Mouse (Mus musculus) CH12.LX (cell line): ENCODE results near the gene Fnbp1. TPM values are rescaled to one million over a fixed set of nuclear protein-coding genes. Genes with fewer than 3 reads are reported as not detected.

Experiments used
- DNase-seq: peaks from one replicate; pipeline ENCODE4 v3.0.0-alpha.2; 2013; ENCODE audit errors: extremely low read depth
- H3K27ac ChIP-seq: 2 replicates; pipeline ENCODE4 v1.5.1; 2012; ENCODE audit warnings: low read depth, mild to moderate bottlenecking, control low read depth, moderate library complexity; ENCODE audit not compliant: insufficient read depth
- H3K27me3 ChIP-seq: replicated peaks from 2 replicates; pipeline ENCODE3; 2012; ENCODE audit warnings: inconsistent platforms
- H3K36me3 ChIP-seq, 2 experiments: replicated peaks in 1 of 2; 2 replicates each; pipeline versions ENCODE3 to v1.6.1; 2012; ENCODE audit warnings: inconsistent platforms in 1 of 2, low read length in 1 of 2, mild to moderate bottlenecking in 1 of 2, mixed read lengths in 1 of 2, moderate library complexity in 1 of 2; ENCODE audit not compliant: control insufficient read depth in 1 of 2, insufficient read depth in 1 of 2
- H3K4me1 ChIP-seq, 2 experiments: 2 replicates each; pipeline ENCODE4 v1.6.1; 2012; ENCODE audit warnings: inconsistent platforms in 1 of 2, moderate library complexity in 1 of 2; ENCODE audit not compliant: insufficient read depth in 2 of 2, control insufficient read depth in 1 of 2
- H3K4me2 ChIP-seq: 2 replicates; pipeline ENCODE4 v1.6.1; 2012; ENCODE audit warnings: low read depth, mild to moderate bottlenecking, control low read depth; ENCODE audit not compliant: poor library complexity, insufficient read depth, severe bottlenecking
- H3K4me3 ChIP-seq, 3 experiments: fragments of 150-350 bp in 1 of 3; sonication (generic) in 1 of 3; replicated peaks in 1 of 3; 2 replicates each; pipeline versions ENCODE3 to v1.5.1; 2011 to 2012; ENCODE audit warnings: low read depth in 2 of 3, low read length in 2 of 3, mild to moderate bottlenecking in 2 of 3, moderate library complexity in 2 of 3, control low read depth in 1 of 3, improper control_type of control experiment in 1 of 3, inconsistent platforms in 1 of 3, mixed read lengths in 1 of 3; ENCODE audit not compliant: poor library complexity in 1 of 3
- H3K79me2 ChIP-seq: replicated peaks from 2 replicates; pipeline ENCODE4 v1.6.1; 2012; ENCODE audit warnings: mild to moderate bottlenecking, moderate library complexity; ENCODE audit not compliant: control insufficient read depth, poor library complexity, insufficient read depth, severe bottlenecking; ENCODE audit errors: extremely low read depth
- H3K9ac ChIP-seq: 2 replicates; pipeline ENCODE4 v1.6.1; 2012; ENCODE audit warnings: low read depth, mild to moderate bottlenecking, control low read depth, moderate library complexity; ENCODE audit not compliant: insufficient read depth
- H3K9me3 ChIP-seq: replicated peaks from 2 replicates; pipeline ENCODE3; 2012; ENCODE audit warnings: low read length, inconsistent platforms, mixed read lengths
- BHLHE40 ChIP-seq: IDR thresholded peaks from 2 replicates; pipeline ENCODE4 v1.6.1; 2011; ENCODE audit warnings: mild to moderate bottlenecking, low read depth, low read length, improper control_type of control experiment
- CHD2 ChIP-seq: IDR thresholded peaks from 2 replicates; pipeline ENCODE4 v1.6.1; 2011; ENCODE audit warnings: low read length, improper control_type of control experiment
- ELF1 ChIP-seq: IDR thresholded peaks from 2 replicates; pipeline ENCODE4 v1.6.1; 2014; ENCODE audit warnings: low read depth, mild to moderate bottlenecking, inconsistent platforms, low read length, improper control_type of control experiment
- EP300 ChIP-seq: IDR thresholded peaks from 2 replicates; pipeline ENCODE4 v1.6.1; 2011; ENCODE audit warnings: low read length, improper control_type of control experiment
- ETS1 ChIP-seq: conservative IDR thresholded peaks from 2 replicates; pipeline ENCODE4 v1.6.1; 2012; ENCODE audit warnings: low read depth, mild to moderate bottlenecking, inconsistent platforms, low read length, improper control_type of control experiment, moderate library complexity
- GABPA ChIP-seq: IDR thresholded peaks from 2 replicates; pipeline ENCODE4 v1.6.1; 2012; ENCODE audit warnings: low read depth, low read length, improper control_type of control experiment, inconsistent platforms; ENCODE audit not compliant: insufficient replicate concordance
- IRF4 ChIP-seq: IDR thresholded peaks from 2 replicates; pipeline ENCODE4 v1.6.1; 2014; ENCODE audit warnings: low read depth, mild to moderate bottlenecking, inconsistent platforms, low read length, improper control_type of control experiment
- MAX ChIP-seq: IDR thresholded peaks from 2 replicates; pipeline ENCODE4 v1.6.1; 2011; ENCODE audit warnings: low read length, improper control_type of control experiment
- MAZ ChIP-seq: IDR thresholded peaks from 2 replicates; pipeline ENCODE4 v1.6.1; 2012; ENCODE audit warnings: low read depth, mild to moderate bottlenecking, inconsistent platforms, low read length, improper control_type of control experiment, moderate library complexity
- MXI1 ChIP-seq: IDR thresholded peaks from 2 replicates; pipeline ENCODE4 v1.6.1; 2011; ENCODE audit warnings: mild to moderate bottlenecking, low read depth, low read length, improper control_type of control experiment
- MYC ChIP-seq: IDR thresholded peaks from 2 replicates; pipeline ENCODE4 v1.6.1; 2011; ENCODE audit warnings: low read depth, mild to moderate bottlenecking, improper control_type of control experiment, low read length
- TBP ChIP-seq: conservative IDR thresholded peaks from 2 replicates; pipeline ENCODE4 v1.6.1; 2011; ENCODE audit warnings: low read depth, low read length, improper control_type of control experiment
- USF1 ChIP-seq: IDR thresholded peaks from 2 replicates; pipeline ENCODE4 v1.6.1; 2014; ENCODE audit warnings: low read depth, mild to moderate bottlenecking, inconsistent platforms, low read length, improper control_type of control experiment
- ZC3H11A ChIP-seq: IDR thresholded peaks from 2 replicates; pipeline ENCODE4 v1.6.1; 2012; ENCODE audit warnings: low read depth, mild to moderate bottlenecking, inconsistent platforms, low read length, improper control_type of control experiment
- ZNF384 ChIP-seq: IDR thresholded peaks from 2 replicates; pipeline ENCODE4 v1.6.1; 2012; ENCODE audit warnings: low read depth, low read length, improper control_type of control experiment, inconsistent platforms
- dilution Hi-C: fragments of 300-500 bp; cut with MboI; formaldehyde crosslinking; loops from 2 replicates; pipeline ENCODE4 v1.14.3; 2020; ENCODE audit warnings: low sequenced_read_pairs; ENCODE audit not compliant: extremely low pct_unique_long_range_greater_than_20kb, extremely low pct_ligation_motif_present
- in situ Hi-C: fragments of 300-500 bp; cut with MboI; formaldehyde crosslinking; loops from 3 replicates; pipeline ENCODE4 v1.14.3; 2019; ENCODE audit warnings: low sequenced_read_pairs, low pct_ligation_motif_present, low pct_unique_long_range_greater_than_20kb, mixed read lengths
- polyA plus RNA-seq: library from polyadenylated mRNA; unstranded; fragments of >175 nt; gene quantifications from 2 replicates; pipeline ENCODE4 v1.2.1, GENCODE M21; 2012; ENCODE audit warnings: low read depth; ENCODE audit not compliant: insufficient read length
- total RNA-seq, 2 experiments: library from RNA; depleted of rRNA; stranded (reverse); fragments of 300-350 nt in 1 of 2; fragments of >200 nt in 1 of 2; gene quantifications; 2 replicates each; pipeline ENCODE4 v1.2.3; 2012 to 2014

Gene Fnbp1
- total and polyA plus RNA-seq, 3 experiments = 29.6 to 133 (median 50.5) TPM

DNA sequence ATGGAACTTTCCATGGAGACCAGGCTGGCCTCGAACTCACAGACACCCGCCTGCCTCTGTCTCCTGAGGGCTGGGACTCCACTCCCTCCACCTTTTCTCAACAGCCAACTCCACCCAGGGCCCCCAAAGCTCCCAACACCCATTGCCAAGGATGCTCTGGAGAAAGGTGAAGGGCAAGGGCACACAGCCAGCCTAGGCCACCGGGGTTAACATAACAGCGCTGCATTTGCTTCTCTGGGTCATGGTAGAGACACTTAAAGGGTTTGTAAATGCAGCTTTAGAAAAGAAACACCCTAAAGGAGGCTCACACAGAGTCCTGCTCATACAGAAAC is 72.7 kb downstream of the Fnbp1 start:
- Histone ChIP-seq H3K36me3 (peaks cover 45 to 89% of the 10 kb centered on the region in 2 experiments), H3K4me1 (peaks cover 18 to 46% of the 10 kb centered on the region in 2 experiments), H3K4me3 (no peak overlapping the region), H3K9me3 (peaks cover 20% of the 10 kb centered on the region), H3K79me2 (peaks cover 18% of the 10 kb centered on the region), H3K9ac (0 out of 2 replicates have a peak overlapping the region, but pooled peaks have one; percentile 33), H3K27ac (peak overlapping the region; percentile 90), H3K4me2 (peak overlapping the region; percentile 63; the same call in 1 of the 2 replicates), H3K27me3 (no peaks in the 10 kb centered on the region)
- dilution Hi-C loops (no loop called here), in situ Hi-C loops (loop anchor here (25.0 kb wide), 1 partner anchor 393 kb away; the partner anchor contains the start of gene Ass1)
- no peak for DNase-seq
- TF ChIP-seq MXI1 (0 out of 2 replicates have a peak, but pooled peaks have one; percentile 6), MAX (no peak), EP300 (no peak)

DNA sequence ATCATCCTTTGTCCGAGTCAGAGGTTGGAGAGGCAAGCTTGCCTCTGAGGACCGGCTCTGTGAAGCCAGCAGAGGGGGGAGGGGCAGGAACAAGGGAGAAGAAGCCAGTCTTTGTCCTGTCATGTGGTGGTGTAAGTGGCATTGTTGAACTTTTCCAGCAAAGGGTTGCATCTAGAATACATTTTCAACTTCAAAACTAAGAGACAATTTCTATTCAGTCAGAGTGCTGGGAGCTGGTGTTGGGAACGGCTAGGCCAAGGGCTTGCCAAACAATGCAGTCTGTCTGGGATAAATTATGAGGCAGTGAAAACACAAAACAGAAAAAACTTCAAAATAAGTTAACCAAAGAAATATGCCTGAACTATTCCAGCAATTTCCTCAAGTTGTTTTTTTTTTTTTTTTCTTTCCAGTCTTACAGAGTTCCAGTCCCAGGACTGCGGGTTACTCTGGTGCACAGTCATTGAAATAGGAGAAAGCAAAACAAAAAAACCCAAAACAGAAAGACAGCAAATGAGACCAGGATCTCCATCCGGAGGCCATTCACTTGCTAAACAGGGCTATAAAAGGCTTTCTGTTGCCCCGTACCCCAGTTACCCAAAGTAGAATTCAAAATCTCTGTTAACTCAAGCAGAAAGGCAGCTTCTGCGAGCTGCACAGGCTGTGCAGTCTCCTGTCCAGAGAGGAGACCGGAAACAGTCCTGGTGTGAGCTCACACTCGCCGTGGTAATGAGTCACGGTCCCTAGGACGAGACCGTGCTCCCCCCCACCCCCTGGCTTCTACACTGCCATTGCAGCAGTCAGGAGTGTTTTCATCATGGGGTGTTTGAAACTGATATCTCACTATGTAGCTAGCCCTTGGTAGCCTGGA is 73.3 kb downstream of the Fnbp1 start:
- DNase-seq = peak; percentile 62
- Histone ChIP-seq H3K9ac (peak overlapping the region; percentile 33; the same call in 1 of the 2 replicates), H3K27me3 (no peaks in the 10 kb centered on the region), H3K4me1 (peaks cover 18 to 40% of the 10 kb centered on the region in 2 experiments), H3K4me3 (no peak overlapping the region), H3K36me3 (peaks cover 42 to 87% of the 10 kb centered on the region in 2 experiments), H3K79me2 (peaks cover 18% of the 10 kb centered on the region), H3K4me2 (peak overlapping the region; percentile 63), H3K9me3 (peaks cover 23% of the 10 kb centered on the region), H3K27ac (peak overlapping the region; percentile 90)
- dilution Hi-C loops (no loop called here), in situ Hi-C loops (loop anchor here (25.0 kb wide), 1 partner anchor 394 kb away; the partner anchor contains the start of gene Ass1)
- TF ChIP-seq EP300 (peak; percentile 29; the same call in 1 of the 2 replicates), GABPA (no peak), MXI1 (0 out of 2 replicates have a peak, but pooled peaks have one; percentile 5), MYC (no peak), MAZ (0 out of 2 replicates have a peak, but pooled peaks have one; percentile 26), CHD2 (peak; percentile 70), ZC3H11A (no peak), USF1 (no peak), BHLHE40 (peak; percentile 89), MAX (no peak), IRF4 (peak; percentile 33; the same call in 1 of the 2 replicates), TBP (0 out of 2 replicates have a peak, but pooled peaks have one; percentile 35), ZNF384 (peak; percentile 29; the same call in 1 of the 2 replicates), ETS1 (peak; percentile 77), ELF1 (peak; percentile 43; the same call in 1 of the 2 replicates)
